In the genomic region with DNA sequence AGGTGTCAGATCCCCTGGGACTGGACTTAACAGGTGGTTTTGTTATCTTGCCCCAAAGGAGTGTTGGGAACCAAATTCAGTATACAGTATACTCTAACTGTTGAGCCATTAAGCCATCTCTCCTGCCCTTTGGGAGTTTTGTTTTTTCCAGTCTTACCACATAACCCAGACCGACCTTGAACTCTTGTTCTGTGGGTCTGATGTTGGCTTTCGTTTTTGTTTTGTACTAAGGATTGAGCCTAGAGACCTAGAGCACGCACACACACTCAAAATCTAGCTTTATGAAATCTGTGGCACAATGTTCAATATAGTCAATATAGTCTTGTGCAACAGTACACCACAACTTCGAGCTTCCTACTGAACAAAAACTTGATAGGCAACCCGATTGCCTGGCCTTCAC, we compare ENCODE assay signal across 18 mouse cellular contexts.
"Had no signal": no experiment of that assay in that cellular context is flagged by ENCODE, and none has a peak within 500 bp of the region (broad histone marks: within the 10 kb centered on the region; RNA-seq: fewer than 3 reads in every experiment).

No protein-coding gene starts in this region.

- H3K4me1 ChIP-seq: midbrain, embryonic 10.5 days; midbrain, embryonic 13.5 days; midbrain, embryonic 15.5 days; neural tube, embryonic 15.5 days had no signal

- H3K27me3 ChIP-seq: midbrain, embryonic 13.5 days; midbrain, embryonic 15.5 days; neural tube, embryonic 13.5 days; neural tube, embryonic 15.5 days had no signal

- H3K9ac ChIP-seq: lung, embryonic 14.5 days; midbrain, embryonic 13.5 days; midbrain, embryonic 15.5 days; neural tube, embryonic 13.5 days; neural tube, embryonic 15.5 days had no signal

- ATAC-seq: midbrain, embryonic 13.5 days; midbrain, embryonic 15.5 days had no signal

- DNase-seq: lung, adult 18-20 months; lung, embryonic 14.5 days; lung, postnatal 10 days; lung, postnatal 4 days; retina, postnatal 1 day; right cerebral cortex, adult 18-20 months; right cerebral cortex, postnatal 25 days; right cerebral cortex, postnatal 4 days; spleen, adult 18-20 months; thymus, adult 18-20 months; thymus, postnatal 14 days; thymus, postnatal 36 days had no signal

- H3K9me3 ChIP-seq: midbrain, embryonic 10.5 days; midbrain, embryonic 13.5 days; midbrain, embryonic 15.5 days; neural tube, embryonic 13.5 days; neural tube, embryonic 15.5 days had no signal

- H3K4me3 ChIP-seq: midbrain, embryonic 10.5 days; midbrain, embryonic 13.5 days; midbrain, embryonic 15.5 days; myocyte; neural tube, embryonic 13.5 days; neural tube, embryonic 15.5 days had no signal

- H3K4me2 ChIP-seq: lung, embryonic 14.5 days; midbrain, embryonic 13.5 days; midbrain, embryonic 15.5 days; neural tube, embryonic 13.5 days; neural tube, embryonic 15.5 days had no signal

- H3K27ac ChIP-seq: midbrain, embryonic 10.5 days; midbrain, embryonic 13.5 days; midbrain, embryonic 15.5 days; neural tube, embryonic 13.5 days; neural tube, embryonic 15.5 days had no signal
